ENCODE assay signal across 16 mouse cellular contexts in genomic region chr5:88782072-88782765, GRCm38 (mm10).
"Had no signal": no experiment of that assay in that cellular context is flagged by ENCODE, and none has a peak within 500 bp of the region (broad histone marks: within the 10 kb centered on the region; RNA-seq: fewer than 3 reads in every experiment).

No protein-coding gene starts in this region.

- H3K9me3 ChIP-seq: lung, embryonic 15.5 days; megakaryocyte, embryonic 14.5 days; midbrain, embryonic 12.5 days; neural tube, embryonic 12.5 days had no signal

- H3K27me3 ChIP-seq: lung, embryonic 15.5 days; megakaryocyte, embryonic 14.5 days; midbrain, embryonic 12.5 days; neural tube, embryonic 12.5 days had no signal

- H3K4me2 ChIP-seq: lung, embryonic 15.5 days; midbrain, embryonic 12.5 days; neural tube, embryonic 12.5 days had no signal

- H3K27ac ChIP-seq: liver, embryonic 14.5 days; lung, embryonic 15.5 days; macrophage; midbrain, embryonic 12.5 days; neural tube, embryonic 12.5 days had no signal

- H3K4me3 ChIP-seq: lung, embryonic 15.5 days; megakaryocyte, embryonic 14.5 days; midbrain, embryonic 12.5 days; neural tube, embryonic 12.5 days had no signal

- DNase-seq: lung, adult 2 months; lung, postnatal 14 days; lung, postnatal 36 days; midbrain, embryonic 14.5 days; right cerebral cortex, postnatal 25 days; right cerebral cortex, postnatal 4 days; spleen, adult 18-20 months; thymus, adult 18-20 months; thymus, postnatal 14 days; thymus, postnatal 36 days had no signal

- H3K9ac ChIP-seq: liver, embryonic 14.5 days; lung, embryonic 15.5 days; midbrain, embryonic 12.5 days; neural tube, embryonic 12.5 days had no signal

- H3K4me1 ChIP-seq: lung, embryonic 15.5 days; midbrain, embryonic 12.5 days; neural tube, embryonic 12.5 days had no signal
